Comparison of ENCODE assay signal across 17 mouse cellular contexts in the genomic region with DNA sequence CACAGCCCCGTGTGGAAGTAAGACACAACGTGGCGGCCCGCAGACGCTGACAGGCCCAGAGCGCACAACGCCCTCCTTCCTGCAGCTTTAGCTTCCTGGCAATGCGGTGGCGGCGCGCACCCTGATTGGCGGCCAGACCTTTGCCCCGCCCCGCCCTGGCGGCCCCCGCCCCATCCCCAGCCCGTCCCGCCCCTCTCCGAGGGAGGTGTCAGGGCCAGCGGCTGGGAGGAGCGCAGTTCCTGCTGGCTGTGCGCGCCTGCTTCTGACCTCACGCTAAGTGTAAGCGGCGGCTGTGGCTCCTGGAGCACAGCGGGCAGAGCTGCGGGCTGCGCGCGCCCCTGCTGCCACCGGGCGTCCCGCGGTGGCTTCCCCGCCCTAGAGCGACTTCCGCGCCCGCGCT.
DNase-seq lines count a peak whose midpoint lies in the region; ATAC-seq and TF ChIP-seq lines count a peak whose summit lies in the region.
"Had no signal": no experiment of that assay in that cellular context is flagged by ENCODE, and none has a peak within 500 bp of the region (broad histone marks: within the 10 kb centered on the region; RNA-seq: fewer than 3 reads in every experiment).

No protein-coding gene starts in this region.

- 4% methylated on average over 37 of the region's 41 CpGs for whole genome bisulfite sequencing in heart, embryonic 13.5 days
- WGBS in liver, embryonic 12.5 days (ENCODE audit: insufficient replicate concordance) = 6% methylated on average over 19 of the region's 41 CpGs

- ATAC-seq in heart, embryonic 13.5 days (ENCODE audit: extremely low read depth, insufficient number of reproducible peaks, low FRiP score, low TSS enrichment) = peak; percentile 42; the same call in 1 of the 2 replicates
- ATAC-seq in liver, embryonic 12.5 days = no peak
- ATAC-seq: forebrain, embryonic 15.5 days had no signal

- TF ChIP-seq CTCF in ES-Bruce4 (IDR thresholded peaks at IDR 0.05; ENCODE audit: low read depth, low read length) = no peak

- no peak overlapping the region for H3K4me3 ChIP-seq in heart, embryonic 13.5 days
- H3K4me3 ChIP-seq in ES-Bruce4 (ENCODE audit: low read depth, low read length) = peak overlapping the region; percentile 88
- H3K4me3 ChIP-seq in liver, embryonic 12.5 days = no peak overlapping the region
- H3K4me3 ChIP-seq: forebrain, embryonic 15.5 days; heart, embryonic 15.5 days; limb, embryonic 15.5 days had no signal

- no peak overlapping the region for H3K27ac ChIP-seq in heart, embryonic 13.5 days (replicated peaks)
- H3K27ac ChIP-seq in ES-Bruce4 (ENCODE audit: insufficient read depth, low read length) = no peak overlapping the region
- H3K27ac ChIP-seq in liver, embryonic 12.5 days = no peak overlapping the region
- H3K27ac ChIP-seq: forebrain, embryonic 15.5 days; heart, embryonic 15.5 days; limb, embryonic 15.5 days had no signal

- H3K9ac ChIP-seq in heart, embryonic 13.5 days = no peak overlapping the region
- H3K9ac ChIP-seq in ES-Bruce4 (ENCODE audit: low read depth, poor library complexity, severe bottlenecking) = peak overlapping the region; percentile 83
- no peak overlapping the region for H3K9ac ChIP-seq in liver, embryonic 12.5 days
- H3K9ac ChIP-seq: forebrain, embryonic 15.5 days; heart, embryonic 15.5 days; limb, embryonic 15.5 days had no signal

- peaks cover 53% of the 10 kb centered on the region for H3K9me3 ChIP-seq in heart, embryonic 13.5 days
- H3K9me3 ChIP-seq in ES-Bruce4 (replicated peaks; ENCODE audit: control insufficient read depth, insufficient read depth, low read length, poor library complexity, severe bottlenecking) = no peaks in the 10 kb centered on the region
- H3K9me3 ChIP-seq in liver, embryonic 12.5 days (replicated peaks) = peaks cover 22% of the 10 kb centered on the region

- DNase-seq in heart, adult 18-20 months = no peak
- DNase-seq in R1 (ENCODE audit: low read depth, low spot score) = peak; percentile 98
- DNase-seq in retina, embryonic 14.5 days (ENCODE audit: low spot score) = no peak
- no peak for DNase-seq in ovary, postnatal 14 days (ENCODE audit: low spot score)
- DNase-seq: cerebellum, adult 9-10 months; gastrocnemius, postnatal 25 days; kidney, postnatal 25 days; lung, adult 2 months; right cerebral cortex, postnatal 4 days; thymus, postnatal 4 days had no signal

- TF ChIP-seq EP300 in ES-Bruce4 (IDR thresholded peaks at IDR 0.05; ENCODE audit: insufficient read depth, low read depth, low read length) = 0 out of 2 replicates have a peak, but pooled peaks have one; percentile 21

- H3K36me3 ChIP-seq in heart, embryonic 13.5 days = no peaks in the 10 kb centered on the region
- H3K36me3 ChIP-seq in ES-Bruce4 (ENCODE audit: control insufficient read depth, insufficient read depth, low read length, poor library complexity, severe bottlenecking) = no peaks in the 10 kb centered on the region
- H3K36me3 ChIP-seq in liver, embryonic 12.5 days = no peaks in the 10 kb centered on the region
- H3K36me3 ChIP-seq: forebrain, embryonic 15.5 days; G1E; heart, embryonic 15.5 days; limb, embryonic 15.5 days had no signal

- peak; percentile 56 for TF ChIP-seq POLR2A in ES-Bruce4 (IDR thresholded peaks at IDR 0.05; ENCODE audit: insufficient read depth, low read length)

- peaks cover 8% of the 10 kb centered on the region; the same call in 1 of the 2 replicates for H3K27me3 ChIP-seq in heart, embryonic 13.5 days (replicated peaks)
- H3K27me3 ChIP-seq in ES-Bruce4 (ENCODE audit: control insufficient read depth, insufficient read depth, low read length, poor library complexity, severe bottlenecking) = no peaks in the 10 kb centered on the region
- H3K27me3 ChIP-seq in liver, embryonic 12.5 days (replicated peaks) = peaks cover 10% of the 10 kb centered on the region; the same call in 1 of the 2 replicates
- H3K27me3 ChIP-seq: forebrain, embryonic 15.5 days; heart, embryonic 15.5 days; limb, embryonic 15.5 days had no signal

- no peaks in the 10 kb centered on the region for H3K4me1 ChIP-seq in heart, embryonic 13.5 days
- H3K4me1 ChIP-seq in ES-Bruce4 (ENCODE audit: control insufficient read depth, insufficient read depth, low read length) = no peaks in the 10 kb centered on the region
- H3K4me1 ChIP-seq in liver, embryonic 12.5 days = no peaks in the 10 kb centered on the region
- H3K4me1 ChIP-seq: forebrain, embryonic 15.5 days; heart, embryonic 15.5 days; limb, embryonic 15.5 days had no signal

- no peak overlapping the region for H3K4me2 ChIP-seq in heart, embryonic 13.5 days
- peak overlapping the region; percentile 24 for H3K4me2 ChIP-seq in liver, embryonic 12.5 days
- H3K4me2 ChIP-seq: forebrain, embryonic 15.5 days; heart, embryonic 15.5 days; limb, embryonic 15.5 days had no signal
